Mouse (Mus musculus) myocyte (in vitro differentiated cells): Measurements from ENCODE around the gene Slc17a9. TPM values are rescaled to one million over a fixed set of nuclear protein-coding genes. Genes with fewer than 3 reads are reported as not detected.

Experiments used
- H3K27me3 ChIP-seq: one replicate; pipeline ENCODE4 v1.6.1; 2011; ENCODE audit not compliant: control insufficient read depth, insufficient read depth, insufficient read length
- H3K36me3 ChIP-seq: one replicate; pipeline ENCODE4 v1.6.1; 2011; ENCODE audit not compliant: control insufficient read depth, insufficient read depth
- H3K4me2 ChIP-seq: one replicate; pipeline ENCODE4 v1.6.1; 2011; ENCODE audit warnings: low read depth, control low read depth
- H3K4me3 ChIP-seq: one replicate; pipeline ENCODE4 v1.5.1; 2011; ENCODE audit warnings: mild to moderate bottlenecking, control low read depth, moderate library complexity
- H3K79me2 ChIP-seq: one replicate; pipeline ENCODE4 v1.6.1; 2011; ENCODE audit not compliant: control insufficient read depth, insufficient read depth
- H3ac ChIP-seq: one replicate; pipeline ENCODE4 v1.6.1; 2011; ENCODE audit not compliant: control insufficient read depth, insufficient read length
- CEBPB ChIP-seq: IDR thresholded peaks from 2 replicates; pipeline ENCODE4 v1.6.1; 2011; ENCODE audit warnings: mild to moderate bottlenecking, moderate library complexity; ENCODE audit not compliant: poor library complexity, insufficient read depth, severe bottlenecking
- E2F4 ChIP-seq: IDR thresholded peaks from one replicate; pipeline ENCODE4 v1.6.1; 2011; ENCODE audit warnings: mild to moderate bottlenecking, control low read depth, moderate library complexity; ENCODE audit not compliant: insufficient read depth
- MAX ChIP-seq: IDR thresholded peaks from one replicate; pipeline ENCODE4 v1.6.1; 2011; ENCODE audit warnings: low read depth, mild to moderate bottlenecking, control low read depth
- MYOD1 ChIP-seq, 3 experiments: IDR thresholded peaks; one replicate each; pipeline ENCODE4 v1.6.1; 2011; ENCODE audit warnings: control low read depth in 2 of 3, low read depth in 2 of 3, mild to moderate bottlenecking in 2 of 3, moderate library complexity in 1 of 3; ENCODE audit not compliant: insufficient read length in 2 of 3, control insufficient read depth in 1 of 3
- MYOG ChIP-seq, 3 experiments: IDR thresholded peaks; one replicate each; pipeline ENCODE4 v1.6.1; 2011; ENCODE audit warnings: control low read depth in 2 of 3, low read depth in 2 of 3, mild to moderate bottlenecking in 2 of 3; ENCODE audit not compliant: insufficient read length in 2 of 3, control insufficient read depth in 1 of 3, insufficient read depth in 1 of 3
- POLR2A ChIP-seq: IDR thresholded peaks from one replicate; pipeline ENCODE4 v1.6.1; 2011; ENCODE audit warnings: low read depth, mild to moderate bottlenecking, control low read depth, moderate library complexity; ENCODE audit not compliant: insufficient read length
- POLR2AphosphoS2 ChIP-seq: IDR thresholded peaks from one replicate; pipeline ENCODE4 v1.6.1; 2011; ENCODE audit warnings: low read depth, control low read depth; ENCODE audit not compliant: insufficient read length
- REST ChIP-seq: IDR thresholded peaks from one replicate; pipeline ENCODE4 v1.6.1; 2011; ENCODE audit warnings: mild to moderate bottlenecking, control low read depth, moderate library complexity; ENCODE audit not compliant: insufficient read depth, insufficient read length
- SRF ChIP-seq: IDR thresholded peaks from one replicate; pipeline ENCODE4 v1.6.1; 2011; ENCODE audit warnings: low read depth; ENCODE audit not compliant: control insufficient read depth, insufficient read length
- TCF12 ChIP-seq: IDR thresholded peaks from one replicate; pipeline ENCODE4 v1.6.1; 2011; ENCODE audit warnings: mild to moderate bottlenecking, control low read depth; ENCODE audit not compliant: poor library complexity, insufficient read depth, severe bottlenecking
- TCF3 ChIP-seq: IDR thresholded peaks from one replicate; pipeline ENCODE4 v1.6.1; 2011; ENCODE audit warnings: low read depth, control low read depth; ENCODE audit not compliant: insufficient read length
- USF1 ChIP-seq: IDR thresholded peaks from one replicate; pipeline ENCODE4 v1.6.1; 2011; ENCODE audit warnings: low read depth, mild to moderate bottlenecking, control low read depth, moderate library complexity
- polyA plus RNA-seq: library from polyadenylated mRNA; unstranded; fragments of >200 nt; fragmentation: generic; extraction: Trizol; gene quantifications from one replicate; pipeline ENCODE4 v1.2.1, GENCODE M21; 2012; ENCODE audit warnings: missing spikeins

The Slc17a9 gene
- polyA plus RNA-seq, 1 experiment, result 0.22 TPM

DNA sequence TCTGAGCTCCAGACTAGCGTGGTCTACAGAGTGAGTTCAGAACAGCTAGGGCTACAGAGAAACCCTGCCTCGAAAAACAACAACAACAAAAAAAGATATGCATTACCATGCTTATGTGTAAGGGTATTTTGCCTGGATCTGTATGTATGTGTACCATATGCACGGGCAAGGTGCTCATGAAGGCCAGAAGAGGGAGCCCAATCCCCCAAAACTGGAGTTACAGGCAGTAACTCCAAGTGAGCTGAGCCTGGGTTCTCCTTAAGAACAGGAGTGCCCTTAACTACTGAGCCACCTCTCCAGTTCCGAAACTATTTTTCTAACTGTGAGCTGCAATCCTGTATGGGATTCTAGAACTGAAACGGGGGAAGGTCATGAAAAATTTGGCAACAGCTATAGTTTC, 19.1 kb upstream of the Slc17a9 start:
- no peak for TF ChIP-seq MYOD1 (IDR thresholded peaks at IDR 0.05; ENCODE audit: control insufficient read depth in 1 of 3, insufficient read length in 2 of 3, low read depth in 2 of 3)
- no peak for TF ChIP-seq TCF3
- no peak for TF ChIP-seq MYOG (IDR thresholded peaks at IDR 0.05; ENCODE audit: control insufficient read depth in 1 of 3, insufficient read depth in 1 of 3, insufficient read length in 2 of 3, low read depth in 2 of 3)
- no peak for TF ChIP-seq CEBPB
- no peak for TF ChIP-seq POLR2A
- no peak for TF ChIP-seq USF1
- no peak for TF ChIP-seq TCF12
- TF ChIP-seq MAX, result no peak
- H3K4me2 ChIP-seq, result no peak overlapping the region
- H3K36me3 ChIP-seq, result no peaks in the 10 kb centered on the region
- peaks cover 90% of the 10 kb centered on the region for H3K79me2 ChIP-seq
- no peak overlapping the region for H3K4me3 ChIP-seq
- H3K27me3 ChIP-seq, result no peaks in the 10 kb centered on the region
- no peak overlapping the region for H3ac ChIP-seq

DNA sequence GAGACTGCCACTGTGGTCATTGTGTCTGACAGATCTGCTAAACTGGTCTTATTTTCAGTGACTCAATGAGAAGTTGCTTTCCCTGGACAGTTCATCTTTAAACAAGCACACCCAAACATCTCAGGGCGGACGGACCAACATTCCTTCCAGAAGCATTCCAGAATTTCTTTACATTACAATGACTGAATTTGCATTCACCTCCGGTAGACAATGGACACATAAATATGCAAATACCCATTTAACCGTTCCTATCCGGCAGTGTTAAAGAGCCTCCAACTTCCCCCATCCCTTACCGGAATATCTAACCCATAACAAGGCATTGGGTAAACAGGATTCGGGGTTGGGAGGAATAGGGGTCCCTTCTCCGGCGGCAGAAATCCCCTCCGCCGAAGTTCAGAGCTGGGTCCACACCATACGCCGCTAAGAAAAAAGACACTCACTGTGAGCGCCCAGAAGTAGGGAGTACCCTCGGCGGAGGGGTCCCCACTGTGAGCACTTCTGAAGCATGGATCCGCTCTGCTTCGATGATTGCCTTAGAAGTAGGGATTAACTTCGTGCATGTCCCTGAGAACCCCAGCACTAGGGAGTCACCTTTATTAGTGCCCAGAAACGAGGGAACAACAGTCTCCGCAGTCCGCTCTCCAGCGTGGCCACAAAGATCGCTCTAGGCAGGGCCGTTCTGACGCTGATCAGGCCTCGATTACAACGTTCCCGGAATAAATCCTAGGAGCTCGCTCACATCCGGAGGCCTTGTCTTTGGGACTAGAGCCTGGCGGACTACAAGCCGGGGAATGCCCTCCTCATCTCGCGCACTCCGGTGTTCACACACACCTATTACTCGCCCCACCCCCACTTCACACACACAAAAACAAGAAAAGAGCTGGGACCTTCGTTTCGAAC, 15.8 kb upstream of the Slc17a9 start:
- H3K79me2 ChIP-seq, result peaks cover 83% of the 10 kb centered on the region
- TF ChIP-seq POLR2A (no peak), MYOG (IDR thresholded peaks at IDR 0.05; ENCODE audit: control insufficient read depth in 1 of 3, insufficient read depth in 1 of 3, insufficient read length in 2 of 3, low read depth in 2 of 3) (no peak), SRF (no peak), CEBPB (no peak), TCF3 (no peak), MAX (no peak), USF1 (no peak), E2F4 (no peak), REST (no peak), TCF12 (no peak), MYOD1 (IDR thresholded peaks at IDR 0.05; ENCODE audit: control insufficient read depth in 1 of 3, insufficient read length in 2 of 3, low read depth in 2 of 3) (no peak), POLR2AphosphoS2 (no peak)
- H3ac ChIP-seq, result peak overlapping the region; percentile 51
- H3K36me3 ChIP-seq, result peaks cover 8% of the 10 kb centered on the region
- peak overlapping the region; percentile 96 for H3K4me3 ChIP-seq
- H3K27me3 ChIP-seq, result no peaks in the 10 kb centered on the region
- peak overlapping the region; percentile 96 for H3K4me2 ChIP-seq

DNA sequence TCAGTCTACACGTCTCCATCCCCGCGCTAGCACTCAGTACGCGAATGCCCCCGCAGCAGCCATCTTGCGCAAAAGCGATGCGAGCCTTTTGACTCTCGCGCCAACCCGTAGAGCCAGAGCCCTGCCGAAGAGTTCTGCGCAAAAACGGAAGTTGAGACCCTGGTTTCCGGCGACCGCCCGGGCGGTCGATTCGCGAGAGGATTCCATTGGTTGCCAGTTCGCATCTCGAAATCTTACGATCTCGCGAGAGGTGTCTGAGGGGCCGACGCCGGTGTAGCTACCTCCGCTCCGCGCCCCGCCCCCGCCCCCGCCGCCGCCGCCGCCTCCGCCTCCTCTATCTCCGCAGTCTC, 15.2 kb upstream of the Slc17a9 start, which contains the start of the genes Dido1 and Gid8:
Gene Dido1 (minus strand): TSS at position 77 of the 350 bp plus-strand sequence.
Gene Gid8 (plus strand): TSS at position 195 of the 350 bp plus-strand sequence.
- TF ChIP-seq MYOG (IDR thresholded peaks at IDR 0.05; ENCODE audit: control insufficient read depth in 1 of 3, insufficient read depth in 1 of 3, insufficient read length in 2 of 3, low read depth in 2 of 3), result peak in 1 of 3 experiments; percentile 1
- no peak for TF ChIP-seq USF1
- peak; percentile 56 for TF ChIP-seq POLR2A
- TF ChIP-seq POLR2AphosphoS2, result peak; percentile 70
- peak; percentile 77 for TF ChIP-seq E2F4
- TF ChIP-seq MYOD1 (IDR thresholded peaks at IDR 0.05; ENCODE audit: control insufficient read depth in 1 of 3, insufficient read length in 2 of 3, low read depth in 2 of 3), result no peak
- TF ChIP-seq CEBPB, result peak; percentile 62; the same call in 1 of the 2 replicates
- H3K4me2 ChIP-seq, result peak within 1 kb of the TSS; percentile 96
- H3K27me3 ChIP-seq, result no peaks in the 10 kb centered on the region
- peak within 1 kb of the TSS; percentile 96 for H3K4me3 ChIP-seq
- peak within 1 kb of the TSS; percentile 51 for H3ac ChIP-seq
- H3K79me2 ChIP-seq, result peaks cover 77% of the 10 kb centered on the region
- H3K36me3 ChIP-seq, result peaks cover 15% of the 10 kb centered on the region

DNA sequence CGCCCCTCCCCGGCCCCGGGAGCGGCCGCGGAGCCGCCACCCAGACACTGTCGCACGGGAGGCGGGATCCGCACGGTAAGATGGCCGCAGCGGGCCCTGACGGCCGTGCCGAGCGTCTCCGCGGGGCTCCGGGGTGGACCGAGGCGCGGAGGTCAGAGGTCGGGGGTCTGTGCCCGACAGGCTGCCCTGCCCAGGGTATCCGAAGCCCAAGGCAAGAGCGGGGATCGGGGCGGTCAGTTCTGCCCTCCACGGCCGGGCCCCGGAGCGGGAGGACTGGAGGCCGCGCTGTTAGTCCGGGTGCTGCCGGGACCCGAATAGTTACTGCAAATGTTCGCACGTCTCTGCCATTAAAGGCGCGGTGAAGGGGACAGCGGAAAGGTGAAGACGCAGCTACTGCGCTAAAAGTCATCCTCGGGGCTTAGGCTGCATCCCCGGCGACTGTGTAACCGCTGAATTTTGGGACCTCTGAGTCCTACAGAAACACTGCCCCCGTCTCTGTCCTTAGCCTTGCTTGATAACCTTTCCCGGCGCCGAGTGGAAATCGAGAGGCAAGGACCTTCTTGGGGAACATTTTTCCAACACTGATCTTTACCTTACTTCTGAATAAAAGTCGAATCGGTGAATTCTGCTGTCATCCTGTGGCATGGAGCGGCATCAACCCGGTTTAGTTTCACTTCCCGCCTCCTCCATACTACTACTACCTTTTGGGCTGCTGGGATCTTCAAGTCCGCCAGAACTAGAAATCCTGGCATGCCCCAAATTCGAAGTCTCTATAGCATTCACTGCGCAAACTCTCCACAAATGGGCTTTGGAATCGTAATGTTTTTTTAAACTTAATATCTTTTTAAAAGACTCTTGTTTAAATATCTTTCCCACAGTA, 14.5 kb upstream of the Slc17a9 start:
- peak overlapping the region; percentile 96 for H3K4me3 ChIP-seq
- H3K27me3 ChIP-seq, result no peaks in the 10 kb centered on the region
- H3K79me2 ChIP-seq, result peaks cover 71% of the 10 kb centered on the region
- H3ac ChIP-seq, result peak overlapping the region; percentile 51
- peak overlapping the region; percentile 92 for H3K4me2 ChIP-seq
- TF ChIP-seq MYOD1 (IDR thresholded peaks at IDR 0.05; ENCODE audit: control insufficient read depth in 1 of 3, insufficient read length in 2 of 3, low read depth in 2 of 3) (no peak), CEBPB (no peak), MAX (no peak), TCF3 (no peak), TCF12 (no peak), POLR2A (no peak), E2F4 (no peak)
- H3K36me3 ChIP-seq, result peaks cover 16% of the 10 kb centered on the region

DNA sequence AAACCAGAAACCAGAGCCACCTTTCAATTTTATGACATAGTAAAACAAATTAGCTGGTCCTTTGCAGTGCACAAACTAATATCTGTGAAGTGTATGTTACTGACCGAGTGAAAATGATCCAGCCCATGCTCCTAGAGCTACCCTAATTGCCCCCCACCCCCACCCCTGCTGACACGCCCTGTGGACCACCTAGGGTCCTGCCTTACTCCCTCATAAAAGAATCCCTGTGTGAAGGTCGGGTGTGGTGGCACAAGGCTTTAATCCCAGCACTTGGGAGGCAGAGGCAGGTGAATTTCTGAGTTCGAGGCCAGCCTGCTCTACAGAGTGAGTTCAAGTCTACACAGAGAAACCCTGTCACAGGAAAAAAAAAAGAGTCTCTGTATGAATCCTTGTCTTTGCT, 13.5 kb upstream of the Slc17a9 start:
- H3K79me2 ChIP-seq, result peaks cover 61% of the 10 kb centered on the region
- H3K4me3 ChIP-seq, result peak overlapping the region; percentile 96
- peaks cover 16% of the 10 kb centered on the region for H3K36me3 ChIP-seq
- no peaks in the 10 kb centered on the region for H3K27me3 ChIP-seq
- TF ChIP-seq POLR2AphosphoS2 (no peak), MYOG (IDR thresholded peaks at IDR 0.05; ENCODE audit: control insufficient read depth in 1 of 3, insufficient read depth in 1 of 3, insufficient read length in 2 of 3, low read depth in 2 of 3) (no peak), E2F4 (no peak), MAX (no peak), TCF12 (no peak), USF1 (no peak), CEBPB (no peak), MYOD1 (IDR thresholded peaks at IDR 0.05; ENCODE audit: control insufficient read depth in 1 of 3, insufficient read length in 2 of 3, low read depth in 2 of 3) (no peak), POLR2A (no peak), TCF3 (no peak), REST (no peak), SRF (no peak)
- H3K4me2 ChIP-seq, result peak overlapping the region; percentile 92
- H3ac ChIP-seq, result peak overlapping the region; percentile 51
